20 mouse cellular contexts compared by ENCODE assay signal in the genomic region with DNA sequence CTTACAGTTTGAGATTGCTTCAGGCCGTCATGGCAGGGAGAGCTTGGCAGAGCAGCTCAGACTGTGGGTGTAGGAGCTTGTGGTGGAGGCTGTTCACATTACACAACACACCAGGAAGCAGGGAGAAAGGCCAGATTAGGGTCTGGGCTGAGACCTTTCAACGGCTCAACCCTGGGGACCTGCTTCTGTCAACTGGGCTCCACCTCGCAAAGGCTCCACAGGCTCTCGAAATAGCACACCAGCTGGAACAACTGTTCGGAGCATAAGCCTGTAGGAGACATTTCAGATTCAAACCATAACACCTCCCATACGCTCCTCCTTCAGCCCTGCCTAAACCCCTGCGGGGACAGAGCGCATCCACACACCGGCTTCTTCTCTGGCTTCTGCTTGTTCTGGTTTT.
DNase-seq lines count a peak whose midpoint lies in the region; ATAC-seq and TF ChIP-seq lines count a peak whose summit lies in the region.
"Had no signal": no experiment of that assay in that cellular context is flagged by ENCODE, and none has a peak within 500 bp of the region (broad histone marks: within the 10 kb centered on the region; RNA-seq: fewer than 3 reads in every experiment).

No protein-coding gene starts in this region.

- H3K9ac ChIP-seq in MEL (ENCODE audit: control insufficient read depth, low read depth, low read length, poor library complexity, severe bottlenecking), result no peak overlapping the region
- H3K9ac ChIP-seq: liver, embryonic 13.5 days had no signal

- no peak for TF ChIP-seq CTCF in MEL (IDR thresholded peaks at IDR 0.05 in 2 of 3, conservative IDR thresholded peaks at IDR 0.05 in 1 of 3; ENCODE audit: control insufficient read depth in 1 of 3, insufficient read depth in 1 of 3, low read depth in 2 of 3, low read length in 3 of 3, poor library complexity in 1 of 3, severe bottlenecking in 1 of 3)

- H3K36me3 ChIP-seq in MEL (ENCODE audit: control insufficient read depth in 1 of 2, insufficient read depth in 2 of 2, low read length in 2 of 2), result no peaks in the 10 kb centered on the region
- H3K36me3 ChIP-seq: liver, embryonic 13.5 days had no signal

- TF ChIP-seq POLR2A in MEL (IDR thresholded peaks at IDR 0.05; ENCODE audit: control insufficient read depth in 1 of 2, insufficient read depth in 1 of 2, low read depth in 1 of 2, low read length in 2 of 2, poor library complexity in 1 of 2), result no peak

- H3K4me1 ChIP-seq in MEL (ENCODE audit: control insufficient read depth in 1 of 2, insufficient read depth in 2 of 2, low read length in 2 of 2), result peaks cover 0 to 5% of the 10 kb centered on the region in 2 experiments; a peak in 1 of 4 replicates
- H3K4me1 ChIP-seq: liver, embryonic 13.5 days had no signal

- intact Hi-C loops in heart, postnatal 25 days (cut with DNase I), result loop anchor here (10.0 kb wide), 1 partner anchor 1637 kb away; no protein-coding TSS in a partner anchor

- ATAC-seq in granulocyte monocyte progenitor cell, adult 5-6 weeks (replicated peaks; ENCODE audit: poor library complexity, severe bottlenecking), result peak; percentile 71
- ATAC-seq: forebrain, embryonic 14.5 days; hindbrain, embryonic 16.5 days; intestine, postnatal 0 days had no signal

- H3K27me3 ChIP-seq in MEL (ENCODE audit: control insufficient read depth in 1 of 2, insufficient read depth in 2 of 2, low read length in 2 of 2), result no peaks in the 10 kb centered on the region
- H3K27me3 ChIP-seq: liver, embryonic 13.5 days; megakaryocyte, embryonic 14.5 days had no signal

- no peak for TF ChIP-seq RAD21 in MEL (IDR thresholded peaks at IDR 0.05; ENCODE audit: low read depth, low read length)

- H3K4me3 ChIP-seq in MEL (ENCODE audit: control insufficient read depth in 1 of 2, insufficient read depth in 1 of 2, low read depth in 2 of 2, low read length in 2 of 2), result peak overlapping the region; percentile 12 to 81; a peak in 3 of 4 replicates
- H3K4me3 ChIP-seq: erythroblast, embryonic 14.5 days; layer of hippocampus, adult 2 months; liver, embryonic 13.5 days; megakaryocyte, embryonic 14.5 days had no signal

- H3K9me3 ChIP-seq in MEL (replicated peaks; ENCODE audit: insufficient read depth, low read length), result no peaks in the 10 kb centered on the region

- H3K27ac ChIP-seq in MEL (ENCODE audit: control insufficient read depth, low read depth, low read length), result no peak overlapping the region
- H3K27ac ChIP-seq: kidney, postnatal 0 days; layer of hippocampus, adult 2 months; liver, embryonic 13.5 days had no signal

- peak; percentile 87 for DNase-seq in heart, adult 11 months
- DNase-seq in heart, postnatal 25 days (ENCODE audit: low spot score), result no peak
- DNase-seq in left cerebral cortex, adult 18-20 months (ENCODE audit: low spot score in 2 of 2), result peak; percentile 29 to 42
- DNase-seq in left cerebral cortex, adult 11 months (ENCODE audit: low spot score), result no peak
- no peak for DNase-seq in MEL (ENCODE audit: low read depth, low spot score)
- DNase-seq in thymus, postnatal 14 days, result no peak
- no peak for DNase-seq in kidney, adult 8-10 months
- DNase-seq: cerebellum, postnatal 14 days; gastrocnemius, postnatal 36 days; heart, postnatal 4 days; liver, embryonic 13.5 days; thymus, postnatal 36 days had no signal

- no peak for TF ChIP-seq EP300 in MEL (IDR thresholded peaks at IDR 0.05; ENCODE audit: low read depth in 1 of 2, low read length in 2 of 2)

- H3K79me2 ChIP-seq in MEL (ENCODE audit: control insufficient read depth, insufficient read depth, low read length, poor library complexity), result no peaks in the 10 kb centered on the region

TF ChIP-seq in MEL, 35 proteins besides CTCF, POLR2A, EP300 and RAD21:
- TF ChIP-seq MAX (IDR thresholded peaks at IDR 0.05; ENCODE audit: low read length) (no peak), TCF12 (IDR thresholded peaks at IDR 0.05; ENCODE audit: low read depth, low read length) (no peak)

Comparison
In these comparisons a context has a peak if more than half of its experiments do, and no peak if none do; other contexts are left out.
1. DNase-seq: peak in heart, adult 11 months (single experiment) and left cerebral cortex, adult 18-20 months (2 of 2); none in heart, postnatal 25 days (single experiment), left cerebral cortex, adult 11 months (single experiment), MEL (single experiment), thymus, postnatal 14 days (single experiment) and kidney, adult 8-10 months (0 of 2).